Mouse (Mus musculus): ENCODE data around the gene Atad2b. TPM values are rescaled to one million over a fixed set of nuclear protein-coding genes. Genes with fewer than 3 reads are reported as not detected.
"Not testable (repeated sequence)": the region's sequence is repeated elsewhere in the genome, so short reads cannot be mapped to it uniquely, and the experiment has no call there.

Atad2b gene
- polyA plus RNA-seq, 1 experiment from 2014 or later: 18.5 TPM

DNA sequence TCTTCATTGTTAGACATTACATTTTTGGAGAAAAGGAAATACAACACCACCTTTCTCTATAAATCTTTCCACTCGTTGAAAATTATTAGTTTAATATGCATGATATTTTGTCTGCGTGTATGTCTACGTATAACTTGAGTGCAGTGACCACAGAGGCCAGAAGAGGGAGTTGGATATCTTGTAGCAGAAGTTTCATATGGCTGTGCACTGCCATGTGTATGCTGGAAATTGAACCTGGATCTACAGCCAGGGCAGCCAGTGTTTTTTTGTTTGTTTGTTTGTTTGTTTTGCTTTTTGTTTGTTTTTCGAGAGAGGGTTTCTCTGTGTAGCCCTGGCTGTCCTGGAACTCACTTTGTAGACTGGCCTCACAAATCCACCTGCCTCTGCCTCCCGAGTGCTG lies 38.1 kb upstream of the Atad2b start:
- WGBS: 99% methylated on average over 5 of the region's 5 CpGs
- DNase-seq (ENCODE audit: low spot score): no peak
- Histone ChIP-seq H3K4me2 (replicated peaks) (no peak overlapping the region), H3K4me3 (replicated peaks; ENCODE audit: low read length) (no peak overlapping the region), H3K27ac (no peak overlapping the region), H3K36me3 (replicated peaks; ENCODE audit: control insufficient read depth, insufficient read depth) (peaks cover 30% of the 10 kb centered on the region), H3K9ac (no peak overlapping the region), H3K9me3 (ENCODE audit: control insufficient read depth, low read length) (no peaks in the 10 kb centered on the region), H3K4me1 (replicated peaks; ENCODE audit: control insufficient read depth, insufficient read depth, low read length) (no peaks in the 10 kb centered on the region), H3K27me3 (ENCODE audit: control insufficient read depth, insufficient read depth, low read length) (no peaks in the 10 kb centered on the region)
- ATAC-seq (ENCODE audit: low FRiP score): no peak

DNA sequence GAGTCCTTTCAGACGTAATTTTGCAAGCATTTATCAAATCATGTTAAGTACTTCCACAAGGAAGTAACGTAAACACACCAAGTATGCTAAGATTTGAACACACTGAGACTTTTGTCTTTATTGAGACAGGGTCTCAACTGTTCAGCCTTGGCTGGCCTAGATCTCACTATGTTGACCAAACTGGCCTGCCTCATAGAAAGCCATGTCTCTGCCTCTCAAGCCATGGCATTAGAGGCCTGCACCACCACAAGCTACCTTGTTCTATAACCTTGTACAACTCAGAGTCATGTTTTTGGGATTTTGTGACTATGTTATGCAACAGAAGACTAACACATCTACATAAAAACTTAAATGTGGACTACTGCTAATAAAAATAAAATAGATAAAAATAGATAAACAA lies 35.1 kb upstream of the Atad2b start:
- Histone ChIP-seq H3K4me1 (replicated peaks; ENCODE audit: control insufficient read depth, insufficient read depth, low read length) (no peaks in the 10 kb centered on the region), H3K27ac (no peak overlapping the region), H3K4me2 (replicated peaks) (no peak overlapping the region), H3K27me3 (ENCODE audit: control insufficient read depth, insufficient read depth, low read length) (no peaks in the 10 kb centered on the region), H3K36me3 (replicated peaks; ENCODE audit: control insufficient read depth, insufficient read depth) (peaks cover 46% of the 10 kb centered on the region), H3K4me3 (replicated peaks; ENCODE audit: low read length) (no peak overlapping the region), H3K9ac (no peak overlapping the region), H3K9me3 (ENCODE audit: control insufficient read depth, low read length) (no peaks in the 10 kb centered on the region)
- ATAC-seq (ENCODE audit: low FRiP score) (no peak), DNase-seq (ENCODE audit: low spot score) (no peak)
- 84% methylated on average over 2 of the region's 2 CpGs for WGBS

DNA sequence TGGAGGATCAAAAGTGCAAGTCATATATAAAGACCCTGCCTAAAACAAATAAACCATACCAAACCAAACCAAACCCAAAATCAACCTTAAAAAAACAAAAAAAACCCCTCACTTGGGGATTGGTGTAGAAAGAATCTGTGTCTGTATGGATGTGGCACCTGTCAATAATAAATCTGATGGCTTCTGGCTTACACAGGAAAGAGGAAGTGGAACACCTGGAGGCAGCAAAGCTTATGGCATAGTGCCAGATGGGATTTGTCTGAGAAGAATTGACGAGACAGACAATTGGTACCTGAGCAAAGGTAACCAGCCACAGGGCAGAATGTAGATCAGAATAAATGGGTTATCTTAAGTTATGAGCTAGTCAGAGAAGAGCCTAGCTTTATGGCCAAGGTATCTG lies 32.1 kb upstream of the Atad2b start:
- DNase-seq (ENCODE audit: low spot score) (no peak), ATAC-seq (ENCODE audit: low FRiP score) (no peak)
- Histone ChIP-seq H3K4me1 (replicated peaks; ENCODE audit: control insufficient read depth, insufficient read depth, low read length) (no peaks in the 10 kb centered on the region), H3K27me3 (ENCODE audit: control insufficient read depth, insufficient read depth, low read length) (no peaks in the 10 kb centered on the region), H3K4me2 (replicated peaks) (no peak overlapping the region), H3K9ac (no peak overlapping the region), H3K27ac (no peak overlapping the region), H3K36me3 (replicated peaks; ENCODE audit: control insufficient read depth, insufficient read depth) (peaks cover 33% of the 10 kb centered on the region), H3K4me3 (replicated peaks; ENCODE audit: low read length) (no peak overlapping the region), H3K9me3 (ENCODE audit: control insufficient read depth, low read length) (no peaks in the 10 kb centered on the region)
- 80% methylated on average over 1 of the region's 1 CpGs for WGBS

GRCm38 (mm10) chr12:4886581-4886980 lies 30.6 kb upstream of the Atad2b start:
- H3K27ac ChIP-seq; H3K4me3 ChIP-seq (replicated peaks; ENCODE audit: low read length); H3K4me2 ChIP-seq (replicated peaks); DNase-seq (ENCODE audit: low spot score); H3K9ac ChIP-seq; H3K4me1 ChIP-seq (replicated peaks; ENCODE audit: control insufficient read depth, insufficient read depth, low read length); H3K27me3 ChIP-seq (ENCODE audit: control insufficient read depth, insufficient read depth, low read length); H3K9me3 ChIP-seq (ENCODE audit: control insufficient read depth, low read length); ATAC-seq (ENCODE audit: low FRiP score): not testable (repeated sequence)
- WGBS: 99% methylated on average over 4 of the region's 4 CpGs
- H3K36me3 ChIP-seq (replicated peaks; ENCODE audit: control insufficient read depth, insufficient read depth): peaks cover 40% of the 10 kb centered on the region

- DNase-seq (ENCODE audit: low spot score) (no peak), ATAC-seq (ENCODE audit: low FRiP score) (no peak)
- no peaks in the 10 kb centered on the region for H3K9me3 ChIP-seq (ENCODE audit: control insufficient read depth, low read length)
Measured at GRCm38 (mm10) chr12:4888739-4889138, 28.4 kb upstream of the Atad2b start.

DNA sequence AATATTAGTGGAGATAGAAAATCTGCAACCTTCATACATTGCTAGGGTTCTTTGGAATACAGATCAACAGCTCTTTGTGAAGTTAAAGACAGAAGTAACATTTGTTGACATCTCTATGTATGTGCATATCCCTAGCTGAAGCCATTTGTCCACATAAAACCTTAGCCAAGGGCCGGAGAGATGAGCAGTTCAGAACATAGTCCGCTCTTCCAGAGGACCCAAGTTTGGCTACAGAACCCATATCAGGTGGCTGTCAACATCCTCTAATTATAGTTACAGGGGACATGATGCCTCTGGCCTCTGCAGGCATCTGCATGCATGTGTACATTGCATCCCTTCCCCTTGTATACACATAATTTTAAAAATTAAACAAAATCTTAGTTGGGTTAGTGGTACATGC lies 27.9 kb upstream of the Atad2b start:
- Histone ChIP-seq H3K27me3 (ENCODE audit: control insufficient read depth, insufficient read depth, low read length) (no peaks in the 10 kb centered on the region), H3K9me3 (ENCODE audit: control insufficient read depth, low read length) (no peaks in the 10 kb centered on the region), H3K36me3 (replicated peaks; ENCODE audit: control insufficient read depth, insufficient read depth) (peaks cover 46% of the 10 kb centered on the region), H3K4me2 (replicated peaks) (no peak overlapping the region), H3K27ac (no peak overlapping the region), H3K4me3 (replicated peaks; ENCODE audit: low read length) (no peak overlapping the region), H3K9ac (no peak overlapping the region), H3K4me1 (replicated peaks; ENCODE audit: control insufficient read depth, insufficient read depth, low read length) (no peaks in the 10 kb centered on the region)
- 96% methylated on average over 2 of the region's 2 CpGs for WGBS
- ATAC-seq (ENCODE audit: low FRiP score) (no peak), DNase-seq (ENCODE audit: low spot score) (no peak)

More at GRCm38 (mm10) chr12:4888739-4889138, 28.4 kb upstream of the Atad2b start:
- Histone ChIP-seq H3K36me3 (replicated peaks; ENCODE audit: control insufficient read depth, insufficient read depth) (peaks cover 42% of the 10 kb centered on the region), H3K9ac (no peak overlapping the region), H3K4me1 (replicated peaks; ENCODE audit: control insufficient read depth, insufficient read depth, low read length) (no peaks in the 10 kb centered on the region), H3K27ac (no peak overlapping the region), H3K4me3 (replicated peaks; ENCODE audit: low read length) (no peak overlapping the region), H3K27me3 (ENCODE audit: control insufficient read depth, insufficient read depth, low read length) (no peaks in the 10 kb centered on the region), H3K4me2 (replicated peaks) (no peak overlapping the region)

GRCm38 (mm10) chr12:4889891-4890290 lies 27.3 kb upstream of the Atad2b start:
- Histone ChIP-seq H3K27ac (no peak overlapping the region), H3K4me3 (replicated peaks; ENCODE audit: low read length) (no peak overlapping the region), H3K4me2 (replicated peaks) (no peak overlapping the region), H3K9ac (no peak overlapping the region), H3K36me3 (replicated peaks; ENCODE audit: control insufficient read depth, insufficient read depth) (peaks cover 41% of the 10 kb centered on the region), H3K27me3 (ENCODE audit: control insufficient read depth, insufficient read depth, low read length) (no peaks in the 10 kb centered on the region), H3K4me1 (replicated peaks; ENCODE audit: control insufficient read depth, insufficient read depth, low read length) (no peaks in the 10 kb centered on the region), H3K9me3 (ENCODE audit: control insufficient read depth, low read length) (no peaks in the 10 kb centered on the region)
- WGBS: 100% methylated on average over 1 of the region's 1 CpGs
- no peak for ATAC-seq (ENCODE audit: low FRiP score)
- no peak for DNase-seq (ENCODE audit: low spot score)

GRCm38 (mm10) chr12:4898024-4898423 lies 19.1 kb upstream of the Atad2b start:
- H3K4me3 ChIP-seq (replicated peaks; ENCODE audit: low read length): no peak overlapping the region
- ATAC-seq (ENCODE audit: low FRiP score) (no peak), DNase-seq (ENCODE audit: low spot score) (no peak)
- no peaks in the 10 kb centered on the region for H3K9me3 ChIP-seq (ENCODE audit: control insufficient read depth, low read length)
- H3K4me2 ChIP-seq (replicated peaks): no peak overlapping the region
- no peaks in the 10 kb centered on the region for H3K4me1 ChIP-seq (replicated peaks; ENCODE audit: control insufficient read depth, insufficient read depth, low read length)
- no peaks in the 10 kb centered on the region for H3K27me3 ChIP-seq (ENCODE audit: control insufficient read depth, insufficient read depth, low read length)
- peaks cover 33% of the 10 kb centered on the region for H3K36me3 ChIP-seq (replicated peaks; ENCODE audit: control insufficient read depth, insufficient read depth)
- H3K9ac ChIP-seq: no peak overlapping the region
- 90% methylated on average over 5 of the region's 5 CpGs for WGBS
- H3K27ac ChIP-seq: no peak overlapping the region

- peak overlapping the region; percentile 74 for H3K4me2 ChIP-seq (replicated peaks)
- H3K9ac ChIP-seq: no peak overlapping the region
- no peak for DNase-seq (ENCODE audit: low spot score)
- no peak overlapping the region for H3K27ac ChIP-seq
- no peak for ATAC-seq (ENCODE audit: low FRiP score)
- H3K4me3 ChIP-seq (replicated peaks; ENCODE audit: low read length): peak overlapping the region; percentile 82; the same call in 1 of the 2 replicates
- H3K27me3 ChIP-seq (ENCODE audit: control insufficient read depth, insufficient read depth, low read length): no peaks in the 10 kb centered on the region
- H3K9me3 ChIP-seq (ENCODE audit: control insufficient read depth, low read length): no peaks in the 10 kb centered on the region
- peaks cover 9% of the 10 kb centered on the region for H3K36me3 ChIP-seq (replicated peaks; ENCODE audit: control insufficient read depth, insufficient read depth)
- peaks cover 5% of the 10 kb centered on the region; the same call in 1 of the 2 replicates for H3K4me1 ChIP-seq (replicated peaks; ENCODE audit: control insufficient read depth, insufficient read depth, low read length)
- 77% methylated on average over 7 of the region's 7 CpGs for WGBS
Measured at GRCm38 (mm10) chr12:4905946-4906345, 11.2 kb upstream of the Atad2b start.

DNA sequence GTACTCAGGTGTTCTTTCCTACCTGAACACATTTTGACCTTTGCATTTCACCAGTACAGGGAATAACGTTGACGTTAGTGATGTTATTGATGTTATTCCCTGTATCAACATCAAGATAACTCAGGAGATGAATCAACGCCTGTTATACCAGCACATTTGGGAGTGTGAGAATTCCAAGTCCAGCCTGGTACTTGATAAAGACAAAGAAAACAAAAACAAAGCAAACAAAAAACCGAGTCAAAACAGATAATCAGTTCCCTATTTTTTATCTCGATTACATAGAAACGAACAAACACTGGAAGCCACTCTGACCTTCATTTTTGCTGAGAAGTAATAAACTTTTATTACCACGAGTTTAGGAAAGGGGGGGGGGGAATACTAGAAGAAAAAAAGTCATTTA lies 10.7 kb upstream of the Atad2b start:
- Histone ChIP-seq H3K4me3 (replicated peaks; ENCODE audit: low read length) (peak overlapping the region; percentile 82), H3K9ac (peak overlapping the region; percentile 89), H3K9me3 (ENCODE audit: control insufficient read depth, low read length) (no peaks in the 10 kb centered on the region), H3K36me3 (replicated peaks; ENCODE audit: control insufficient read depth, insufficient read depth) (peaks cover 4% of the 10 kb centered on the region), H3K27me3 (ENCODE audit: control insufficient read depth, insufficient read depth, low read length) (no peaks in the 10 kb centered on the region), H3K4me1 (replicated peaks; ENCODE audit: control insufficient read depth, insufficient read depth, low read length) (peaks cover 5% of the 10 kb centered on the region; the same call in 1 of the 2 replicates), H3K27ac (peak overlapping the region; percentile 86; the same call in 1 of the 2 replicates), H3K4me2 (replicated peaks) (peak overlapping the region; percentile 74)
- DNase-seq (ENCODE audit: low spot score): no peak
- no peak for ATAC-seq (ENCODE audit: low FRiP score)
- WGBS: 62% methylated on average over 7 of the region's 7 CpGs

Data from hindbrain, embryonic 14.5 days (tissue).